Mouse (Mus musculus) myocyte (in vitro differentiated cells): ENCODE data around the gene Arhgef38. TPM values are rescaled to one million over a fixed set of nuclear protein-coding genes. Genes with fewer than 3 reads are reported as not detected.

Source experiments
- H3K27me3 ChIP-seq: one replicate; pipeline ENCODE4 v1.6.1; 2011; ENCODE audit not compliant: control insufficient read depth, insufficient read depth, insufficient read length
- H3K36me3 ChIP-seq: one replicate; pipeline ENCODE4 v1.6.1; 2011; ENCODE audit not compliant: control insufficient read depth, insufficient read depth
- H3K4me2 ChIP-seq: one replicate; pipeline ENCODE4 v1.6.1; 2011; ENCODE audit warnings: low read depth, control low read depth
- H3K4me3 ChIP-seq: one replicate; pipeline ENCODE4 v1.5.1; 2011; ENCODE audit warnings: mild to moderate bottlenecking, control low read depth, moderate library complexity
- H3K79me2 ChIP-seq: one replicate; pipeline ENCODE4 v1.6.1; 2011; ENCODE audit not compliant: control insufficient read depth, insufficient read depth
- H3ac ChIP-seq: one replicate; pipeline ENCODE4 v1.6.1; 2011; ENCODE audit not compliant: control insufficient read depth, insufficient read length
- CEBPB ChIP-seq: IDR thresholded peaks from 2 replicates; pipeline ENCODE4 v1.6.1; 2011; ENCODE audit warnings: mild to moderate bottlenecking, moderate library complexity; ENCODE audit not compliant: poor library complexity, insufficient read depth, severe bottlenecking
- E2F4 ChIP-seq: IDR thresholded peaks from one replicate; pipeline ENCODE4 v1.6.1; 2011; ENCODE audit warnings: mild to moderate bottlenecking, control low read depth, moderate library complexity; ENCODE audit not compliant: insufficient read depth
- MAX ChIP-seq: IDR thresholded peaks from one replicate; pipeline ENCODE4 v1.6.1; 2011; ENCODE audit warnings: low read depth, mild to moderate bottlenecking, control low read depth
- MYOD1 ChIP-seq, 3 experiments: IDR thresholded peaks; one replicate each; pipeline ENCODE4 v1.6.1; 2011; ENCODE audit warnings: control low read depth in 2 of 3, low read depth in 2 of 3, mild to moderate bottlenecking in 2 of 3, moderate library complexity in 1 of 3; ENCODE audit not compliant: insufficient read length in 2 of 3, control insufficient read depth in 1 of 3
- MYOG ChIP-seq, 3 experiments: IDR thresholded peaks; one replicate each; pipeline ENCODE4 v1.6.1; 2011; ENCODE audit warnings: control low read depth in 2 of 3, low read depth in 2 of 3, mild to moderate bottlenecking in 2 of 3; ENCODE audit not compliant: insufficient read length in 2 of 3, control insufficient read depth in 1 of 3, insufficient read depth in 1 of 3
- POLR2A ChIP-seq: IDR thresholded peaks from one replicate; pipeline ENCODE4 v1.6.1; 2011; ENCODE audit warnings: low read depth, mild to moderate bottlenecking, control low read depth, moderate library complexity; ENCODE audit not compliant: insufficient read length
- POLR2AphosphoS2 ChIP-seq: IDR thresholded peaks from one replicate; pipeline ENCODE4 v1.6.1; 2011; ENCODE audit warnings: low read depth, control low read depth; ENCODE audit not compliant: insufficient read length
- REST ChIP-seq: IDR thresholded peaks from one replicate; pipeline ENCODE4 v1.6.1; 2011; ENCODE audit warnings: mild to moderate bottlenecking, control low read depth, moderate library complexity; ENCODE audit not compliant: insufficient read depth, insufficient read length
- SRF ChIP-seq: IDR thresholded peaks from one replicate; pipeline ENCODE4 v1.6.1; 2011; ENCODE audit warnings: low read depth; ENCODE audit not compliant: control insufficient read depth, insufficient read length
- TCF12 ChIP-seq: IDR thresholded peaks from one replicate; pipeline ENCODE4 v1.6.1; 2011; ENCODE audit warnings: mild to moderate bottlenecking, control low read depth; ENCODE audit not compliant: poor library complexity, insufficient read depth, severe bottlenecking
- TCF3 ChIP-seq: IDR thresholded peaks from one replicate; pipeline ENCODE4 v1.6.1; 2011; ENCODE audit warnings: low read depth, control low read depth; ENCODE audit not compliant: insufficient read length
- USF1 ChIP-seq: IDR thresholded peaks from one replicate; pipeline ENCODE4 v1.6.1; 2011; ENCODE audit warnings: low read depth, mild to moderate bottlenecking, control low read depth, moderate library complexity
- polyA plus RNA-seq: library from polyadenylated mRNA; unstranded; fragments of >200 nt; fragmentation: generic; extraction: Trizol; gene quantifications from one replicate; pipeline ENCODE4 v1.2.1, GENCODE M21; 2012; ENCODE audit warnings: missing spikeins

The Arhgef38 gene
- polyA plus RNA-seq, 1 experiment, result not detected

DNA sequence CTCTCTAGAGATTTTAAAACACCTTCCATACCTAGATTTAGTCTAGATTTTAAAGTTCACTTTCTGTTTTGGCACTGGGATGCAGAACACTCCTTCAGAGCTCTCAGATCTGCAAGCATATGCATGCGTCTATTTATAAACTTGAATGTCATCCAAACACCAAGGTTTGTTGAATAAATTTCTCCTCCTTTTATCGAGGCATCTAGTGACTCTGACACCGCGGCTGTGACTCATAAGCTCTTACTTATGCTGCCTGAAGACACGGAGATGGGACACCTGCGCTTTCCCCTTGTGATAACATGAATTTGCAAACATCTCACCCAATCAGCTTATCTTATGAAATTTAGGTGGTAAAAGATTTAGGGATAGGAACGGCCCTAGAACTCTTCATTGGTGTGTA is 65.0 kb downstream of the Arhgef38 start:
- peak overlapping the region; percentile 57 for H3K4me2 ChIP-seq
- no peak for TF ChIP-seq SRF
- TF ChIP-seq E2F4, result no peak
- no peak for TF ChIP-seq POLR2A
- TF ChIP-seq CEBPB, result no peak
- TF ChIP-seq TCF12, result no peak
- no peak for TF ChIP-seq POLR2AphosphoS2
- TF ChIP-seq MYOD1 (IDR thresholded peaks at IDR 0.05; ENCODE audit: control insufficient read depth in 1 of 3, insufficient read length in 2 of 3, low read depth in 2 of 3), result no peak
- no peak for TF ChIP-seq MYOG (IDR thresholded peaks at IDR 0.05; ENCODE audit: control insufficient read depth in 1 of 3, insufficient read depth in 1 of 3, insufficient read length in 2 of 3, low read depth in 2 of 3)
- TF ChIP-seq TCF3, result no peak
- TF ChIP-seq REST, result no peak
- no peak for TF ChIP-seq USF1
- TF ChIP-seq MAX, result no peak

DNA sequence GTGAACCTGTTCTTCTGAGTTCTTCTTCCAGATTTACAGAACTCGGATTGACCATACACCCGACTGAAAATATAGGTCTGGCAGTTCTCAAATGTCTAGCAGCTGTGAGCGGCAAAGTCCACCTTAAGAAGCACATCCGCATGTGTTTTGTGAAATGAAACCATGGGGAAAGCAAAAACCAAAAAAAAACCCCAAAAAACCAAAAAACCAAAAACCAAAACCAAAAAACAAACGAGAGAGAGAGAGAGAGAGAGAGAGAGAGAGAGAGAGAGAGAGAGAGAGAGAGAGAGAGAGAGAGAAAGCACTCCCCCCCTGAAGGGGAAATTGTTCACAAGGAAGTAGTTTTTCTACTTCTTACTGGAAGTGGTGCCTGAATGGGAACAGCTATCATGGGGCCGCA is 67.2 kb downstream of the Arhgef38 start:
- H3K4me3 ChIP-seq, result no peak overlapping the region
- no peak overlapping the region for H3K4me2 ChIP-seq
- H3K36me3 ChIP-seq, result no peaks in the 10 kb centered on the region
- H3K27me3 ChIP-seq, result no peaks in the 10 kb centered on the region
- no peak overlapping the region for H3ac ChIP-seq
- no peak for TF ChIP-seq MYOG (IDR thresholded peaks at IDR 0.05; ENCODE audit: control insufficient read depth in 1 of 3, insufficient read depth in 1 of 3, insufficient read length in 2 of 3, low read depth in 2 of 3)
- TF ChIP-seq MAX, result no peak
- TF ChIP-seq POLR2AphosphoS2, result no peak
- no peak for TF ChIP-seq SRF
- TF ChIP-seq MYOD1 (IDR thresholded peaks at IDR 0.05; ENCODE audit: control insufficient read depth in 1 of 3, insufficient read length in 2 of 3, low read depth in 2 of 3), result no peak
- no peak for TF ChIP-seq POLR2A
- TF ChIP-seq TCF12, result no peak
- no peak for TF ChIP-seq REST
- TF ChIP-seq USF1, result no peak
- TF ChIP-seq TCF3, result no peak
- no peak for TF ChIP-seq E2F4
- TF ChIP-seq CEBPB, result no peak
- no peaks in the 10 kb centered on the region for H3K79me2 ChIP-seq

More for the DNA sequence above, 65.0 kb downstream of the Arhgef38 start:
- Histone ChIP-seq H3K4me3 (no peak overlapping the region), H3K79me2 (no peaks in the 10 kb centered on the region), H3K36me3 (no peaks in the 10 kb centered on the region), H3ac (no peak overlapping the region), H3K27me3 (no peaks in the 10 kb centered on the region)

- TF ChIP-seq TCF12, result no peak
- TF ChIP-seq TCF3, result no peak
- Histone ChIP-seq H3K27me3 (no peaks in the 10 kb centered on the region), H3ac (no peak overlapping the region), H3K4me2 (no peak overlapping the region), H3K79me2 (no peaks in the 10 kb centered on the region), H3K4me3 (no peak overlapping the region), H3K36me3 (no peaks in the 10 kb centered on the region)
Measured at GRCm38 (mm10) chr3:133165130-133165529, 69.6 kb downstream of the Arhgef38 start.

DNA sequence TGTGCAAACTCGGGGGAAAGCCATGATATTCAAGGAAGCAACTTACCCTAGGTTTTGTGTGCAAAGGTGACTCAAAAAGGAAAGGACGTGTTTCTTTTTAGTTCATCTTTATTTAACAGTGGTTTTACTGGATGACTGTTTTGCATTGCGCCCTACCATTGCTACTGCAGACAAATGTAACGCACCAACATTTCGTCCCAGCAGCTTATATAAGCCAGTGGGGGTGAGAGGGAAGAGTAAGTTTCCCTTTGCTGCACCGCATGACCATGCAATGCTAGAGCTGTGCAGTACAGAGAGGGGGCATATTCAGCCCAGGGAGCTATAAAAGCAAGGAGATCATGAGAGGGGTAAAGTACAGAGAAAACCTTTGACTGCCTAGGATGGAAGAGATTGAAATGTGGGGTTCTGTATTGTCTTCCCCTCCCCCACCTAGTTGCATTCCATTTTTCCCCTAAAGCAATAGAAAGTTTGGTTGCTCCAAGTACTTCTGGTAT is 70.8 kb downstream of the Arhgef38 start:
- H3K36me3 ChIP-seq, result no peaks in the 10 kb centered on the region
- TF ChIP-seq MYOD1 (IDR thresholded peaks at IDR 0.05; ENCODE audit: control insufficient read depth in 1 of 3, insufficient read length in 2 of 3, low read depth in 2 of 3) (no peak), TCF12 (no peak), POLR2AphosphoS2 (no peak), TCF3 (no peak), SRF (no peak), MAX (no peak), E2F4 (no peak), MYOG (IDR thresholded peaks at IDR 0.05; ENCODE audit: control insufficient read depth in 1 of 3, insufficient read depth in 1 of 3, insufficient read length in 2 of 3, low read depth in 2 of 3) (no peak), POLR2A (no peak), USF1 (no peak), REST (no peak), CEBPB (no peak)
- no peaks in the 10 kb centered on the region for H3K27me3 ChIP-seq
- no peaks in the 10 kb centered on the region for H3K79me2 ChIP-seq
- no peak overlapping the region for H3ac ChIP-seq
- no peak overlapping the region for H3K4me2 ChIP-seq
- no peak overlapping the region for H3K4me3 ChIP-seq

GRCm38 (mm10) chr3:133163174-133163573 is 71.6 kb downstream of the Arhgef38 start:
- Histone ChIP-seq H3K27me3 (no peaks in the 10 kb centered on the region), H3ac (no peak overlapping the region), H3K4me3 (no peak overlapping the region), H3K79me2 (no peaks in the 10 kb centered on the region), H3K4me2 (no peak overlapping the region), H3K36me3 (no peaks in the 10 kb centered on the region)
- no peak for TF ChIP-seq POLR2AphosphoS2
- TF ChIP-seq TCF12, result no peak
- TF ChIP-seq REST, result no peak
- TF ChIP-seq POLR2A, result no peak
- no peak for TF ChIP-seq CEBPB
- no peak for TF ChIP-seq E2F4
- no peak for TF ChIP-seq SRF
